Mouse (Mus musculus): Measurements from ENCODE around the gene D930007J09Rik.

GRCm38 (mm10) chr13:32823126-32823525 is 20.5 kb upstream of the D930007J09Rik start:
- no peak for TF ChIP-seq MYOG (IDR thresholded peaks at IDR 0.05; ENCODE audit: control insufficient read depth in 1 of 3, insufficient read depth in 1 of 3, insufficient read length in 2 of 3, low read depth in 2 of 3)
- no peak for TF ChIP-seq POLR2A (IDR thresholded peaks at IDR 0.05; ENCODE audit: insufficient read length, low read depth)
- TF ChIP-seq POLR2AphosphoS2 (IDR thresholded peaks at IDR 0.05; ENCODE audit: insufficient read length, low read depth) = no peak
- no peak for TF ChIP-seq USF1 (IDR thresholded peaks at IDR 0.05; ENCODE audit: low read depth)
- TF ChIP-seq MAX (IDR thresholded peaks at IDR 0.05; ENCODE audit: low read depth) = no peak
- TF ChIP-seq TCF12 (IDR thresholded peaks at IDR 0.05; ENCODE audit: insufficient read depth, poor library complexity, severe bottlenecking) = no peak
- TF ChIP-seq E2F4 (IDR thresholded peaks at IDR 0.05; ENCODE audit: insufficient read depth) = no peak
- TF ChIP-seq MYOD1 (IDR thresholded peaks at IDR 0.05; ENCODE audit: control insufficient read depth in 1 of 3, insufficient read length in 2 of 3, low read depth in 2 of 3) = no peak
- no peak for TF ChIP-seq CEBPB (IDR thresholded peaks at IDR 0.05; ENCODE audit: insufficient read depth, poor library complexity, severe bottlenecking)
- TF ChIP-seq REST (IDR thresholded peaks at IDR 0.05; ENCODE audit: insufficient read depth, insufficient read length) = no peak
- TF ChIP-seq TCF3 (IDR thresholded peaks at IDR 0.05; ENCODE audit: insufficient read length, low read depth) = no peak

Measured in myocyte (in vitro differentiated cells).